Mouse (Mus musculus) spleen, adult 2 months (tissue): ENCODE data around the gene Rgl2. TPM values are rescaled to one million over a fixed set of nuclear protein-coding genes. Genes with fewer than 3 reads are reported as not detected.
"Not testable (repeated sequence)": the region's sequence is repeated elsewhere in the genome, so short reads cannot be mapped to it uniquely, and the experiment has no call there.

ENCODE experiments used
- DNase-seq, 2 experiments: peaks; one replicate each; pipeline versions ENCODE4 v3.0.0 to v3.0.0-alpha.2; 2012 to 2021; ENCODE audit warnings: low spot score in 2 of 2, low read depth in 1 of 2
- H3K27ac ChIP-seq: fragments of 200-500 bp; 2 replicates; pipeline ENCODE4 v1.5.1; 2012; ENCODE audit warnings: low read length, inconsistent platforms; ENCODE audit not compliant: insufficient read depth
- H3K27me3 ChIP-seq: fragments of 200-500 bp; 2 replicates; pipeline ENCODE4 v1.6.1; 2012; ENCODE audit warnings: mild to moderate bottlenecking, moderate library complexity, low read length, inconsistent platforms; ENCODE audit not compliant: control insufficient read depth, insufficient read depth
- H3K36me3 ChIP-seq: fragments of 200-500 bp; 2 replicates; pipeline ENCODE4 v1.6.1; 2012; ENCODE audit warnings: mild to moderate bottlenecking, low read length, inconsistent platforms; ENCODE audit not compliant: control insufficient read depth, insufficient read depth
- H3K4me1 ChIP-seq: fragments of 200-500 bp; 2 replicates; pipeline ENCODE4 v1.6.1; 2011; ENCODE audit warnings: inconsistent platforms; ENCODE audit not compliant: control insufficient read depth, insufficient read depth, insufficient read length
- H3K4me3 ChIP-seq: fragments of 200-500 bp; 2 replicates; pipeline ENCODE4 v1.5.1; 2011; ENCODE audit warnings: mild to moderate bottlenecking, inconsistent platforms; ENCODE audit not compliant: insufficient read depth, insufficient read length; ENCODE audit errors: extremely low read depth
- CTCF ChIP-seq: fragments of 200-500 bp; IDR thresholded peaks from 2 replicates; pipeline ENCODE4 v1.5.1; 2011; ENCODE audit warnings: mild to moderate bottlenecking, inconsistent platforms; ENCODE audit not compliant: insufficient read depth, insufficient read length, insufficient replicate concordance; ENCODE audit errors: extremely low read depth
- POLR2A ChIP-seq: fragments of 200-500 bp; IDR thresholded peaks from 2 replicates; pipeline ENCODE4 v1.6.1; 2011; ENCODE audit warnings: low read depth, low read length, inconsistent platforms
- WGBS: fragments of 180-500 bp; shearing (Covaris S2); methylation state at CpG from one replicate; pipeline ENCODE4 v1.1.7; 2018; 5-methylcytosine and 5-hydroxymethylcytosine counted together
- polyA plus RNA-seq: library from polyadenylated mRNA; depleted of rRNA; stranded (reverse); fragments of >200 nt; gene quantifications from 2 replicates; pipeline ENCODE4 v1.2.3, GENCODE M21; 2012

Rgl2 gene
- polyA plus RNA-seq, 1 experiment, result 234 TPM

DNA sequence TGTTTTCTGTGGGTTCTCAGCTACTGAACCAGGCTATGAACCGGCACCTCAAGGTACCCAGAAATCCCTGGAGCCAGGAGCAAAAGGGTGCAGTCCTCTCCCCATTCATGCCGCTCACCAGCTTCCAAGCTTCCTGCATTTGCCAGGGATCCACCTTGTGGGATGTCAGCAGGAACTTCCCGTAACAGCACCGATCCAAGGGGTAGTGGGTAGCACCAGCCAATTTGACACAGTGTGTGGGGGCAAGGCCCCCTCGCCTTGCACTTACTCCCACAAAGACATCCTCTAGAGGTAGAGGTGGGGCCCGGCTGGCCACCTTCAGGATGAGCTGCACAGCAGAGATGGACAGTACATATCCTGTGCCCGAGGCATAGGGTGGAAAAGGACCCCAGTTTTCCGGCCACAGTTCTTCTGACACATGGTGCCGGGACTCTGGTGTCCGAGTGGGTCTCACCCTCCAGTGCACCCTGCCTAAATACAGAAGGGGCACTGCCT is 20.8 kb downstream of the Rgl2 start:
- WGBS, result 83% methylated on average over 10 of the region's 10 CpGs
- no peaks in the 10 kb centered on the region for H3K27me3 ChIP-seq
- peak overlapping the region; percentile 91; the same call in 1 of the 2 replicates for H3K27ac ChIP-seq
- DNase-seq, result no peak
- TF ChIP-seq CTCF, result no peak
- H3K4me3 ChIP-seq, result peak overlapping the region; percentile 73; the same call in 1 of the 2 replicates
- H3K4me1 ChIP-seq, result peaks cover 21% of the 10 kb centered on the region
- H3K36me3 ChIP-seq, result peaks cover 18% of the 10 kb centered on the region

DNA sequence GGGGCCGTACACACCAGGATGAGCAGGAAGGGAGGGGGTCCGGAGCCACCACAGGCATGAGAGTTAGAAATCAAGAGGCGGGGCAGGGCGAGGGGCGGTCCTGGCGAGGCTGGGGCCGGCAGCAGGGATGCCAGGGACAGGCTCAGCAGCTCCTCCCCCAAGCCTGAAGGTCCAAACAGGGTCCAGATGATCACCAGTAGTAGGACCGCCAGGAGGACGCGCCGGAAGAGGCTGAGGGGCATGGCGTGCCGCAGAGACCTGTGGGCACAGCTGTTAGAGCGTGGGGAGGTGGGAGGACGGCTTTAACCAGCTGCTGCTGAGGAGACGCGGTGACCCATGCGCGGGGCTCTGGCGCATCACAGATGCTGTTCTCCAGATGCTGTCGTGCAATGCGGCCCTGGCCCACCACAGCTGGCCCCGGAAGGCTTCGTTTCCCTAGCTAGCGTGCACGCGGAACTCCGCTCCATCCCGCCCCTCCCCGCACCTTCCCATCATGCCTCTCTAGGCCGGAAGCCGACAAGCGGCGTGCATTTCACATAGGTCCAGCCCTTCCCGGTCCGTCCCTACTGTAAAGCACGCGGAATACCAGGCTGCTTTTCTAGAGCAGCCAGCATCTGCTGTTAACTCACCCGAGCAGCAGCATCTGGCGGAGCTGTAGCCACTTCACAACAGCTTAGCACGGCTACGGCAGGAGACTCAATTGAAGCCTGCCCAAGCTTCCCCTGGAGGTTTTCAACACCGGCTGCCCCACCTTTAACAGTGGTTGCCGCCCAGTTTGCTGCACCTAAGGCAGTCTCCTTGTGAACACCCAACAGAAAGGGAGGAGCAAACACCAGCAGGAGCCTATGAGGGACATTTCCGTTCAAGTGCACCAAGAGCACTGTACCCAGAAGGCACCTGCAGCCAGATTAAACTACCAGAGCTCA is 21.9 kb downstream of the Rgl2 start, which contains the start of gene B3galt4:
Gene B3galt4, minus strand, starts transcription at position 468 of the 926 bp plus-strand sequence.
- H3K36me3 ChIP-seq, result peaks cover 18% of the 10 kb centered on the region
- H3K4me3 ChIP-seq, result peak within 1 kb of the TSS; percentile 73
- peaks cover 21% of the 10 kb centered on the region for H3K4me1 ChIP-seq
- peak within 1 kb of the TSS; percentile 91 for H3K27ac ChIP-seq
- DNase-seq, result peak; percentile 47 to 77
- H3K27me3 ChIP-seq, result no peaks in the 10 kb centered on the region
- WGBS, result 1% methylated on average over 45 of the region's 45 CpGs
- TF ChIP-seq POLR2A, result peak; percentile 88
- no peak for TF ChIP-seq CTCF

- not testable (repeated sequence) for H3K27ac ChIP-seq, H3K4me3 ChIP-seq, H3K27me3 ChIP-seq, DNase-seq
- peaks cover 21% of the 10 kb centered on the region for H3K4me1 ChIP-seq
- WGBS, result 82% methylated on average over 13 of the region's 13 CpGs
- H3K36me3 ChIP-seq, result peaks cover 18% of the 10 kb centered on the region
Observed at GRCm38 (mm10) chr17:33952015-33952414, 22.7 kb downstream of the Rgl2 start.

GRCm38 (mm10) chr17:33952879-33953278 is 23.5 kb downstream of the Rgl2 start:
- peaks cover 21% of the 10 kb centered on the region for H3K4me1 ChIP-seq
- no peak for DNase-seq
- no peak overlapping the region for H3K4me3 ChIP-seq
- H3K27me3 ChIP-seq, result no peaks in the 10 kb centered on the region
- H3K27ac ChIP-seq, result no peak overlapping the region
- WGBS, result 86% methylated on average over 4 of the region's 4 CpGs
- peaks cover 18% of the 10 kb centered on the region for H3K36me3 ChIP-seq
- TF ChIP-seq CTCF (no peak), POLR2A (no peak)

GRCm38 (mm10) chr17:33953310-33953709 is 24.0 kb downstream of the Rgl2 start:
- H3K4me3 ChIP-seq, result no peak overlapping the region
- peaks cover 18% of the 10 kb centered on the region for H3K4me1 ChIP-seq
- 74% methylated on average over 3 of the region's 3 CpGs for WGBS
- H3K36me3 ChIP-seq, result peaks cover 15% of the 10 kb centered on the region
- DNase-seq, result no peak
- H3K27ac ChIP-seq, result no peak overlapping the region
- H3K27me3 ChIP-seq, result no peaks in the 10 kb centered on the region
- TF ChIP-seq POLR2A, result no peak
- TF ChIP-seq CTCF, result no peak

DNA sequence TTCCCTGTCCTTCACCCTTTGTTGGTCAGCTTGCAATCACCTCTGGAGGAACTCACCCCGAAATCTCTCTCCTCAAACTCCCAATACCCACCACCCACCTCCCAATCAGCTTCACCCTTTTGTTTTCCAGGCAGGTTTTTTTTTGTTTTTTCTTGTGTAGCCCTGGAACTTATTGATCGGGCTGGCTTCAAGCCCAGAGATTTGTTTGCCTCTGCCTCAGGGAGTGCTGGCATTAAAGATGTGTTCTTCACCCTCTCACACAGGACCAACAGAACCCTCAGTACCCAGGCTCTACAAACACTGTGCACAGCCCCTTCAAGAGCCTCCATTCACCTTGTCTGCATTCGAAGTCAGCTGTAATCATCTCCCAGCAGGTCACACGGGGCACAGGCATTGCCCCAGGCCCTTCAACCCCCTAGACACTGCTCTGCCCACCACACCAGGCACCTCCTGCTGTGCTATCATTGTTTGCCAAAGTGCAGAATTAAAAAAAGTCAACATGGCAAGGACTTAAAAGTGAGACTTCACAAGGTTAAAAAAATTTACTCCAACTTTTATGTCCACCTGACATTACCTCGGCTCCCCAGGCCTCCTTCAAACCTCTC is 24.7 kb downstream of the Rgl2 start:
- Histone ChIP-seq H3K36me3 (peaks cover 14% of the 10 kb centered on the region), H3K4me3 (peak overlapping the region; percentile 85; the same call in 1 of the 2 replicates), H3K27me3 (no peaks in the 10 kb centered on the region), H3K4me1 (peaks cover 14% of the 10 kb centered on the region; the same call in 1 of the 2 replicates), H3K27ac (no peak overlapping the region)
- DNase-seq, result no peak
- 41% methylated on average over 5 of the region's 5 CpGs for WGBS
- TF ChIP-seq CTCF (no peak), POLR2A (no peak)
